8 mouse cellular contexts compared by ENCODE assay signal in the genomic region with DNA sequence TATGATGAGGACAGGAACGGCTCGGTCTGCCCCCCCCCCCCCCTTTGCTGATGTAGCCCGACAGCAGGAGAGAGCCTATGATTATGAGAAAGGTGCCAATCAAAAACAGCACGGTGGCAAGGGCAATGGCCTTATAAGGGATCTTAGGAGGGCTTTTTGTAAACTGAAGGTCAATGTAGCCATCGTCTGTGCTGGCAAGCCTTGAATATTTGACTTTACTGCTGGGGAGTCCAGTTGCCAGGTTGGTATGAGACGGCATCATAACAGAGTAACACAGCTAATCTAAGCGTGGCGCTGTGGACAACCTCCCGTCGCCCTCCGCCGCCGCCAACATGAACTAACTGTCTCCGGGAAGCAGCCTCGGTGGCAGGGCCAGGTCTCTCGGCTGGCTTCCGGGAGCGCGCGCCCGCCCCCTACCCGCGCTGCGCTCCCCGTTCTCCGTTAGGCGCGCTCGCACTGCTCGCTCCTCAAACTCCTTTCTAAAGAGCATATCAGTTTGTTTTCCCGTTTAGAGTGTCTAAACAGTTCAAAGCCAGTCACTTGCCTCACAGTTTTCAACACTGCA. TPM values are rescaled to one million over a fixed set of nuclear protein-coding genes. Genes with fewer than 3 reads are reported as not detected.
DNase-seq lines count a peak whose midpoint lies in the region; ATAC-seq and TF ChIP-seq lines count a peak whose summit lies in the region.
"Not testable (repeated sequence)": the region's sequence is repeated elsewhere in the genome, so short reads cannot be mapped to it uniquely, and the experiment has no call there.

No protein-coding gene starts in this region.

- peak overlapping the region; percentile 50 for H3K4me2 ChIP-seq in embryonic facial prominence, embryonic 11.5 days (ENCODE audit: low read depth, low read length)
- peak overlapping the region; percentile 56 for H3K4me2 ChIP-seq in hindbrain, postnatal 0 days (ENCODE audit: low read depth, low read length)
- peak overlapping the region; percentile 51 for H3K4me2 ChIP-seq in limb, embryonic 11.5 days (ENCODE audit: low read depth, severe bottlenecking)

- not testable (repeated sequence) for H3K4me1 ChIP-seq in embryonic facial prominence, embryonic 11.5 days (ENCODE audit: control insufficient read depth, insufficient read depth, low read length); hindbrain, postnatal 0 days (ENCODE audit: insufficient read depth, low read length); limb, embryonic 11.5 days (ENCODE audit: control insufficient read depth, insufficient read depth, low read length)

- WGBS in embryonic facial prominence, embryonic 11.5 days: 4% methylated on average over 31 of the region's 31 CpGs
- WGBS in hindbrain, postnatal 0 days: 3% methylated on average over 31 of the region's 31 CpGs
- WGBS in limb, embryonic 11.5 days: 3% methylated on average over 30 of the region's 31 CpGs

- ATAC-seq in embryonic facial prominence, embryonic 11.5 days (replicated peaks; ENCODE audit: insufficient number of reproducible peaks, low FRiP score, low TSS enrichment, low read depth); hindbrain, postnatal 0 days; limb, embryonic 11.5 days (ENCODE audit: insufficient number of reproducible peaks, low FRiP score, low TSS enrichment, low read depth): not testable (repeated sequence)
- ATAC-seq in neutrophil, adult 5-6 weeks (ENCODE audit: extremely low read depth, insufficient number of reproducible peaks, low FRiP score, poor library complexity, severe bottlenecking): peak; percentile 59

- peak overlapping the region; percentile 25 for H3K4me3 ChIP-seq in embryonic facial prominence, embryonic 11.5 days (ENCODE audit: low read depth, low read length)
- peak overlapping the region; percentile 29 for H3K4me3 ChIP-seq in hindbrain, postnatal 0 days (ENCODE audit: low read length)
- H3K4me3 ChIP-seq in limb, embryonic 11.5 days (ENCODE audit: low read depth, low read length): peak overlapping the region; percentile 19

- peak; percentile 40 for DNase-seq in adrenal gland, postnatal 25 days
- peak; percentile 45 for DNase-seq in embryonic facial prominence, embryonic 11.5 days (ENCODE audit: low spot score)
- peak; percentile 86 for DNase-seq in heart, adult 11 months
- peak; percentile 44 for DNase-seq in hindbrain, postnatal 0 days (ENCODE audit: low spot score)
- DNase-seq in limb, embryonic 11.5 days (ENCODE audit: low spot score): peak; percentile 52
- DNase-seq in lung, postnatal 36 days: peak; percentile 24
- peak; percentile 74 for DNase-seq in thymus, postnatal 4 days

- not testable (repeated sequence) for H3K9me3 ChIP-seq in embryonic facial prominence, embryonic 11.5 days (replicated peaks; ENCODE audit: control insufficient read depth, low read length); hindbrain, postnatal 0 days (ENCODE audit: low read length); limb, embryonic 11.5 days (ENCODE audit: control insufficient read depth, low read length)

- not testable (repeated sequence) for H3K27ac ChIP-seq in embryonic facial prominence, embryonic 11.5 days (replicated peaks; ENCODE audit: low read depth, low read length); hindbrain, postnatal 0 days; limb, embryonic 11.5 days (replicated peaks; ENCODE audit: low read depth, low read length)

- not testable (repeated sequence) for H3K36me3 ChIP-seq in embryonic facial prominence, embryonic 11.5 days (replicated peaks; ENCODE audit: control insufficient read depth, insufficient read depth, low read depth, low read length); hindbrain, postnatal 0 days (ENCODE audit: insufficient read depth, low read length); limb, embryonic 11.5 days (ENCODE audit: control insufficient read depth, insufficient read depth, low read length)

- not testable (repeated sequence) for H3K27me3 ChIP-seq in embryonic facial prominence, embryonic 11.5 days (ENCODE audit: control insufficient read depth, insufficient read depth, low read length); hindbrain, postnatal 0 days (ENCODE audit: insufficient read depth, low read length); limb, embryonic 11.5 days (ENCODE audit: control insufficient read depth, insufficient read depth, low read length)

- H3K9ac ChIP-seq in embryonic facial prominence, embryonic 11.5 days (replicated peaks; ENCODE audit: low read length): peak overlapping the region; percentile 34
- not testable (repeated sequence) for H3K9ac ChIP-seq in hindbrain, postnatal 0 days (replicated peaks; ENCODE audit: low read length)
- H3K9ac ChIP-seq in limb, embryonic 11.5 days (ENCODE audit: low read length): peak overlapping the region; percentile 27; the same call in 1 of the 2 replicates

- TF ChIP-seq CTCF in hindbrain, postnatal 0 days (IDR thresholded peaks at IDR 0.05; ENCODE audit: low read depth): not testable (repeated sequence)

RNA-seq across cellular contexts. Expression of gene Dnaja4, which starts 7.3 kb away (rescaled TPM):
- 16.7 and 23.1 TPM in 2 replicates for total RNA-seq in adrenal gland, postnatal 25 days (2021)
- polyA plus RNA-seq in embryonic facial prominence, embryonic 11.5 days (2014; fragmentation: Nextera tagmentation; extraction: Ambion mirVana): 4.2 and 4.7 TPM in 2 replicates
- total RNA-seq in hindbrain, postnatal 0 days (2014; rRNA removed): 5.5 and 11.3 TPM in 2 replicates
- 6.2 and 6.7 TPM in 2 replicates for polyA plus RNA-seq in hindbrain, postnatal 0 days (2015; fragmentation: Nextera tagmentation; extraction: Ambion mirVana)
- 3.1 and 3.6 TPM in 2 replicates for polyA plus RNA-seq in limb, embryonic 11.5 days (2014; fragmentation: Nextera tagmentation; extraction: Ambion mirVana)
- total RNA-seq in neutrophil, adult 5-6 weeks (2017): 1.4 and 2.3 TPM in 2 replicates

RNA-seq across cellular contexts. Expression of gene Acsbg1, which starts 29.7 kb away (rescaled TPM):
- total RNA-seq in adrenal gland, postnatal 25 days (2021): 86.2 and 108 TPM in 2 replicates
- polyA plus RNA-seq in embryonic facial prominence, embryonic 11.5 days (2014; fragmentation: Nextera tagmentation; extraction: Ambion mirVana): 1.4 and 2.8 TPM in 2 replicates
- total RNA-seq in hindbrain, postnatal 0 days (2014; rRNA removed): 101 and 106 TPM in 2 replicates
- polyA plus RNA-seq in hindbrain, postnatal 0 days (2015; fragmentation: Nextera tagmentation; extraction: Ambion mirVana): 57.1 and 67.4 TPM in 2 replicates
- polyA plus RNA-seq in limb, embryonic 11.5 days (2014; fragmentation: Nextera tagmentation; extraction: Ambion mirVana): 0.32 and 0.58 TPM in 2 replicates
- total RNA-seq in neutrophil, adult 5-6 weeks (2017): 1.5 and 1.6 TPM in 2 replicates

RNA-seq across cellular contexts. Expression of gene Wdr61, which starts 43.0 kb away (rescaled TPM):
- total RNA-seq in adrenal gland, postnatal 25 days (2021): 63.7 and 72.0 TPM in 2 replicates
- polyA plus RNA-seq in embryonic facial prominence, embryonic 11.5 days (2014; fragmentation: Nextera tagmentation; extraction: Ambion mirVana): 196 and 206 TPM in 2 replicates
- total RNA-seq in hindbrain, postnatal 0 days (2014; rRNA removed): 35.6 and 37.9 TPM in 2 replicates
- 88.5 and 96.7 TPM in 2 replicates for polyA plus RNA-seq in hindbrain, postnatal 0 days (2015; fragmentation: Nextera tagmentation; extraction: Ambion mirVana)
- polyA plus RNA-seq in limb, embryonic 11.5 days (2014; fragmentation: Nextera tagmentation; extraction: Ambion mirVana): 182 and 185 TPM in 2 replicates
- total RNA-seq in neutrophil, adult 5-6 weeks (2017): 22.5 and 29.2 TPM in 2 replicates

Comparison
In these comparisons a context has a peak if more than half of its experiments do, and no peak if none do; other contexts are left out.
1. DNase-seq: peak in every context shown above with its lines; median percentile 86 in heart, adult 11 months; 74 in thymus, postnatal 4 days; 52 in limb, embryonic 11.5 days; 45 in embryonic facial prominence, embryonic 11.5 days; 44 in hindbrain, postnatal 0 days; 40 in adrenal gland, postnatal 25 days; 24 in lung, postnatal 36 days.
2. RNA of gene Acsbg1, which starts 29.7 kb away (total RNA-seq): 86.2 to 108 TPM in adrenal gland, postnatal 25 days and 101 to 106 TPM in hindbrain, postnatal 0 days; 1.5 to 1.6 TPM in neutrophil, adult 5-6 weeks; every median in the first group is over 10 times any median in the second.
3. Peak in every context shown above with its lines, with median percentiles within 50 percentile points of each other: H3K4me2 ChIP-seq and H3K4me3 ChIP-seq.